Mouse (Mus musculus) MEL (cell line): ENCODE data around the gene Camk1d. TPM values are rescaled to one million over a fixed set of nuclear protein-coding genes. Genes with fewer than 3 reads are reported as not detected.

Source experiments
- DNase-seq: peaks from one replicate; pipeline ENCODE4 v3.0.0; 2011; ENCODE audit warnings: low read depth, low spot score
- H3K27ac ChIP-seq: 2 replicates; pipeline ENCODE4 v1.5.1; 2012; ENCODE audit warnings: low read depth, mild to moderate bottlenecking, control low read depth, low read length, moderate library complexity; ENCODE audit not compliant: control insufficient read depth
- H3K27me3 ChIP-seq, 2 experiments: fragments of 150-350 bp in 1 of 2; sonication (generic) in 1 of 2; 2 replicates each; pipeline ENCODE4 v1.6.1; 2012; ENCODE audit warnings: low read length in 2 of 2, mild to moderate bottlenecking in 2 of 2, improper control_type of control experiment in 1 of 2, moderate library complexity in 1 of 2; ENCODE audit not compliant: insufficient read depth in 2 of 2, control insufficient read depth in 1 of 2
- H3K36me3 ChIP-seq, 2 experiments: 2 replicates each; pipeline ENCODE4 v1.6.1; 2012 to 2014; ENCODE audit warnings: low read length in 2 of 2, improper control_type of control experiment in 1 of 2, inconsistent platforms in 1 of 2, mild to moderate bottlenecking in 1 of 2; ENCODE audit not compliant: insufficient read depth in 2 of 2, control insufficient read depth in 1 of 2
- H3K4me1 ChIP-seq, 2 experiments: fragments of 150-350 bp in 1 of 2; sonication (generic) in 1 of 2; 2 replicates each; pipeline ENCODE4 v1.6.1; 2012; ENCODE audit warnings: low read length in 2 of 2, improper control_type of control experiment in 1 of 2, mild to moderate bottlenecking in 1 of 2; ENCODE audit not compliant: insufficient read depth in 2 of 2, control insufficient read depth in 1 of 2
- H3K4me3 ChIP-seq, 2 experiments: fragments of 150-350 bp in 1 of 2; sonication (generic) in 1 of 2; 2 replicates each; pipeline ENCODE4 v1.5.1; 2012; ENCODE audit warnings: low read depth in 2 of 2, low read length in 2 of 2, mild to moderate bottlenecking in 2 of 2, moderate library complexity in 2 of 2, control low read depth in 1 of 2, improper control_type of control experiment in 1 of 2; ENCODE audit not compliant: control insufficient read depth in 1 of 2, insufficient read depth in 1 of 2
- H3K79me2 ChIP-seq: 2 replicates; pipeline ENCODE4 v1.6.1; 2012; ENCODE audit warnings: mild to moderate bottlenecking, low read length, moderate library complexity; ENCODE audit not compliant: control insufficient read depth, poor library complexity, insufficient read depth
- H3K9ac ChIP-seq: 2 replicates; pipeline ENCODE4 v1.6.1; 2012; ENCODE audit warnings: low read depth, mild to moderate bottlenecking, control low read depth, low read length, moderate library complexity; ENCODE audit not compliant: control insufficient read depth, poor library complexity, severe bottlenecking
- H3K9me3 ChIP-seq: fragments of 150-350 bp; sonication (generic); replicated peaks from 2 replicates; pipeline ENCODE4 v1.6.1; 2012; ENCODE audit warnings: mild to moderate bottlenecking, low read length, improper control_type of control experiment, moderate library complexity; ENCODE audit not compliant: insufficient read depth
- CHD1 ChIP-seq: IDR thresholded peaks from 2 replicates; pipeline ENCODE4 v1.6.1; 2012; ENCODE audit warnings: low read depth, mild to moderate bottlenecking, inconsistent platforms, low read length, improper control_type of control experiment
- CHD2 ChIP-seq: IDR thresholded peaks from 2 replicates; pipeline ENCODE4 v1.6.1; 2011; ENCODE audit warnings: low read length, improper control_type of control experiment
- E2F4 ChIP-seq: IDR thresholded peaks from 2 replicates; pipeline ENCODE4 v1.6.1; 2011; ENCODE audit warnings: low read depth, low read length, improper control_type of control experiment, borderline replicate concordance
- ELF1 ChIP-seq: IDR thresholded peaks from 2 replicates; pipeline ENCODE4 v1.6.1; 2014; ENCODE audit warnings: low read depth, mild to moderate bottlenecking, inconsistent platforms, low read length, improper control_type of control experiment, moderate library complexity
- EP300 ChIP-seq, 2 experiments: IDR thresholded peaks; 2 replicates each; pipeline ENCODE4 v1.6.1; 2011; ENCODE audit warnings: improper control_type of control experiment in 2 of 2, low read length in 2 of 2, low read depth in 1 of 2, mild to moderate bottlenecking in 1 of 2
- ETS1 ChIP-seq: IDR thresholded peaks from 2 replicates; pipeline ENCODE4 v1.6.1; 2012; ENCODE audit warnings: low read depth, mild to moderate bottlenecking, inconsistent platforms, low read length, improper control_type of control experiment, moderate library complexity
- GATA1 ChIP-seq: IDR thresholded peaks from 2 replicates; pipeline ENCODE4 v1.6.1; 2011; ENCODE audit warnings: low read depth, low read length, improper control_type of control experiment
- HCFC1 ChIP-seq: IDR thresholded peaks from 2 replicates; pipeline ENCODE4 v1.6.1; 2012; ENCODE audit warnings: low read depth, mild to moderate bottlenecking, inconsistent platforms, low read length, improper control_type of control experiment, moderate library complexity
- MAX ChIP-seq: IDR thresholded peaks from 2 replicates; pipeline ENCODE4 v1.6.1; 2011; ENCODE audit warnings: low read length, improper control_type of control experiment
- MYB ChIP-seq: IDR thresholded peaks from 2 replicates; pipeline ENCODE4 v1.6.1; 2011; ENCODE audit warnings: mild to moderate bottlenecking, low read depth, low read length, improper control_type of control experiment
- MYC ChIP-seq: IDR thresholded peaks from 2 replicates; pipeline ENCODE4 v1.6.1; 2011; ENCODE audit warnings: low read depth, mild to moderate bottlenecking, low read length, improper control_type of control experiment, moderate library complexity
- NELFE ChIP-seq: IDR thresholded peaks from 2 replicates; pipeline ENCODE4 v1.6.1; 2011; ENCODE audit warnings: low read depth, low read length, improper control_type of control experiment
- NRF1 ChIP-seq: IDR thresholded peaks from 2 replicates; pipeline ENCODE4 v1.6.1; 2014; ENCODE audit warnings: low read depth, mild to moderate bottlenecking, inconsistent platforms, low read length, improper control_type of control experiment, moderate library complexity; ENCODE audit not compliant: poor library complexity, insufficient read depth, severe bottlenecking
- POLR2AphosphoS2 ChIP-seq: IDR thresholded peaks from 2 replicates; pipeline ENCODE4 v1.6.1; 2011; ENCODE audit warnings: low read length, improper control_type of control experiment
- POLR2AphosphoS5 ChIP-seq: IDR thresholded peaks from 2 replicates; pipeline ENCODE4 v1.6.1; 2012; ENCODE audit warnings: low read depth, borderline replicate concordance, mild to moderate bottlenecking, inconsistent platforms, low read length, moderate library complexity, mixed read lengths
- RAD21 ChIP-seq: IDR thresholded peaks from 2 replicates; pipeline ENCODE4 v1.6.1; 2011; ENCODE audit warnings: mild to moderate bottlenecking, low read depth, low read length, improper control_type of control experiment
- RCOR1 ChIP-seq: IDR thresholded peaks from 2 replicates; pipeline ENCODE4 v1.6.1; 2012; ENCODE audit warnings: low read depth, mild to moderate bottlenecking, inconsistent platforms, low read length, improper control_type of control experiment
- TAL1 ChIP-seq: IDR thresholded peaks from 2 replicates; pipeline ENCODE4 v1.6.1; 2012; ENCODE audit warnings: mild to moderate bottlenecking, inconsistent platforms, low read length, moderate library complexity, mixed read lengths
- TBP ChIP-seq: IDR thresholded peaks from 2 replicates; pipeline ENCODE4 v1.8.0; 2011; ENCODE audit warnings: low read depth, low read length, improper control_type of control experiment
- UBTF ChIP-seq: IDR thresholded peaks from 2 replicates; pipeline ENCODE4 v1.6.1; 2012; ENCODE audit warnings: low read depth, mild to moderate bottlenecking, inconsistent platforms, low read length, improper control_type of control experiment, moderate library complexity, borderline replicate concordance; ENCODE audit not compliant: insufficient read depth
- USF1 ChIP-seq: IDR thresholded peaks from 2 replicates; pipeline ENCODE4 v1.6.1; 2014; ENCODE audit warnings: low read depth, mild to moderate bottlenecking, inconsistent platforms, low read length, improper control_type of control experiment, moderate library complexity
- USF2 ChIP-seq, 2 experiments: IDR thresholded peaks; 2 replicates each; pipeline ENCODE4 v1.6.1; 2011 to 2012; ENCODE audit warnings: improper control_type of control experiment in 2 of 2, low read length in 2 of 2, borderline replicate concordance in 1 of 2, inconsistent platforms in 1 of 2, low read depth in 1 of 2, mild to moderate bottlenecking in 1 of 2; ENCODE audit not compliant: insufficient read depth in 1 of 2
- ZC3H11A ChIP-seq: IDR thresholded peaks from 2 replicates; pipeline ENCODE4 v1.6.1; 2012; ENCODE audit warnings: low read depth, mild to moderate bottlenecking, inconsistent platforms, low read length, improper control_type of control experiment
- ZKSCAN1 ChIP-seq: IDR thresholded peaks from 2 replicates; pipeline ENCODE4 v1.6.1; 2012; ENCODE audit warnings: low read depth, mild to moderate bottlenecking, inconsistent platforms, low read length, improper control_type of control experiment, moderate library complexity
- ZMIZ1 ChIP-seq: IDR thresholded peaks from 2 replicates; pipeline ENCODE4 v1.6.1; 2012; ENCODE audit warnings: low read depth, mild to moderate bottlenecking, inconsistent platforms, low read length, improper control_type of control experiment, moderate library complexity
- ZNF384 ChIP-seq: IDR thresholded peaks from 2 replicates; pipeline ENCODE4 v1.6.1; 2012; ENCODE audit warnings: low read depth, mild to moderate bottlenecking, inconsistent platforms, low read length, improper control_type of control experiment
- polyA plus RNA-seq, 2 experiments: library from polyadenylated mRNA; stranded (reverse) in 1 of 2; unstranded in 1 of 2; fragments of >175 nt in 1 of 2; fragments of >200 nt in 1 of 2; gene quantifications; 2 replicates each; pipeline versions ENCODE4 v1.2.1 to v1.2.4; 2012; ENCODE audit warnings: low replicate concordance in 2 of 2, low read depth in 1 of 2; ENCODE audit not compliant: insufficient read length in 2 of 2, insufficient read depth in 1 of 2, missing spikeins in 1 of 2
- total RNA-seq: library from RNA; depleted of rRNA; stranded (reverse); fragments of 300-350 nt; gene quantifications from 2 replicates; pipeline ENCODE4 v1.2.3, GENCODE M21; 2012

Gene Camk1d
- total and polyA plus RNA-seq, 3 experiments: 2.9 to 4.4 TPM; not detected in 1

- H3K9ac ChIP-seq: no peak overlapping the region
- H3K79me2 ChIP-seq: no peaks in the 10 kb centered on the region
- no peak overlapping the region for H3K4me3 ChIP-seq
- TF ChIP-seq USF1 (no peak), CHD1 (no peak), UBTF (no peak), GATA1 (no peak), POLR2AphosphoS2 (no peak), ZMIZ1 (no peak), HCFC1 (no peak), RAD21 (no peak)
- no peaks in the 10 kb centered on the region for H3K9me3 ChIP-seq
- no peaks in the 10 kb centered on the region for H3K4me1 ChIP-seq
- H3K27me3 ChIP-seq: no peaks in the 10 kb centered on the region
- no peaks in the 10 kb centered on the region for H3K36me3 ChIP-seq
- DNase-seq: no peak
- no peak overlapping the region for H3K27ac ChIP-seq
Observed at GRCm38 (mm10) chr2:5486663-5487062, 227.7 kb downstream of the Camk1d start.

- Histone ChIP-seq H3K4me3 (no peak overlapping the region), H3K79me2 (no peaks in the 10 kb centered on the region), H3K4me1 (no peaks in the 10 kb centered on the region), H3K27me3 (no peaks in the 10 kb centered on the region), H3K9ac (no peak overlapping the region), H3K9me3 (no peaks in the 10 kb centered on the region), H3K36me3 (no peaks in the 10 kb centered on the region), H3K27ac (no peak overlapping the region)
- no peak for DNase-seq
- no peak for TF ChIP-seq CHD2
- no peak for TF ChIP-seq NELFE
- TF ChIP-seq UBTF: no peak
Observed at GRCm38 (mm10) chr2:5485786-5486185, 228.5 kb downstream of the Camk1d start.

GRCm38 (mm10) chr2:5479886-5480285 is 234.4 kb downstream of the Camk1d start:
- H3K27me3 ChIP-seq: no peaks in the 10 kb centered on the region
- no peaks in the 10 kb centered on the region for H3K79me2 ChIP-seq
- DNase-seq: no peak
- TF ChIP-seq POLR2AphosphoS5 (no peak), USF2 (IDR thresholded peaks at IDR 0.05; ENCODE audit: borderline replicate concordance in 1 of 2, insufficient read depth in 1 of 2, low read depth in 1 of 2, low read length in 2 of 2) (no peak), ZKSCAN1 (no peak), MYB (no peak), ZC3H11A (no peak), TAL1 (no peak), TBP (no peak), POLR2AphosphoS2 (no peak), ETS1 (no peak), HCFC1 (no peak), RCOR1 (no peak), E2F4 (no peak), EP300 (IDR thresholded peaks at IDR 0.05; ENCODE audit: low read depth in 1 of 2, low read length in 2 of 2) (no peak), NRF1 (no peak), MYC (no peak), ZNF384 (no peak), UBTF (no peak), MAX (no peak), ELF1 (no peak)
- TF ChIP-seq, all 39 proteins: peak for 0
- Histone ChIP-seq H3K9ac (no peak overlapping the region), H3K36me3 (no peaks in the 10 kb centered on the region), H3K4me3 (no peak overlapping the region), H3K4me1 (0 out of 4 replicates have a peak, but pooled peaks cover 0 to under 1% of the 10 kb centered on the region in 2 experiments), H3K27ac (no peak overlapping the region), H3K9me3 (no peaks in the 10 kb centered on the region)
